Mouse (Mus musculus): ENCODE measurements around the gene Krt42.
"Not testable (repeated sequence)": the region's sequence is repeated elsewhere in the genome, so short reads cannot be mapped to it uniquely, and the experiment has no call there.

Gene Krt42

DNA sequence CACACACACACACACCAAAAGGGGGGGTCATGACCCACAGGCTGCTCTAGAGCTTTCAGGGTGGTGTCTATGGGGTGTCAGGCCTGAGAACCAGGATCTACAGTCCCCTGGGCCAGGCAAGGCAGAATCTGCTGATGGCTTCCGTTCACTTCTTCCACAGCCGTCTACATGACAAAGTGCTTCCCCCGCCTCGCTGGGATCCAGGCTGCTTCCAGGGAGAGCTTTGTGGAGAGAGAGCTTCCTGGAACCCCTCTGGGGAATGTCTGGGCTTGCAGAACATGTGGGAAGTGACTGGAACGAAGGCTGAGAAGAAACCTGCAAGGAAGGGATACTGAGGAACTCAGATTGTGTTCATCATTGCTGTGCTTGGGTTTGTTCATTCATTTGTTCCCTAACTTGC lies 9.1 kb upstream of the Krt42 start:
- DNase-seq (ENCODE audit: low spot score), result no peak

DNA sequence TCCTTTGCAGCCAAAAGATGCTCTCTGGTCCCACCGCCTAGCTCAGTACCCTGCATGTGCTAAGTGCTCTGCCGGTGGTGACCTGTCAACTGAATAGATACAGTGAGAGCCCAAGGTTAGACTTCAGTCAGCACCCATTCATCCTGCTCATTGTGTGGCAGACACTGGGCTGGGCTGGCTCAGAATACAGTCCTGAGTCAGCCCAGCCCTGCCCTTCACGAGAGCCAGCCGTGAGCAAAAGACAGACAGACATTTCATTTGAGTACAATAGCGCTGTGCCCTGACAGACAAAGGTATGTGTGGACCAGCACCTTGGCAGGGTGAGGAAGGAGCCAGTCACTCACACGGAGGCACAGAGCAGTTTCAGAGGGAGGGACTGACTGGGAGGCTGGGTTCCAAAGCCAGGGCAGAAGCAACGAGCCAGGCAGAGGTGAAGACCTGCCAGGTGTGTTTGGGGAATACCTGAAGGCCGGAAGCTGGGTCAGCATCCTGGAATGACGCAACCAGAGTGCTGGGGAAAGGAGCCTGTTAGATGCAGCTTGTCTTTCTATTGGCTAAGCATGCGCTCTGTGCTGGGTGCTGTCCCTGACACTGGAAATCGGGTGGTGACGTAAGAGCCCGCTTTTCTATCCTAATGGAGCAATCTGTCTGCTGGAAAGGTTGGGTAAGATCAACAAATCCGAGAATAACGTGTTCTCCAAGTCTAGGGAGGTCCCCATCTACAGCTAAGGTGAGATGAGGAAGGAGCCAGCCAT lies 8.2 kb upstream of the Krt42 start:
- DNase-seq (ENCODE audit: low spot score), result no peak

DNA sequence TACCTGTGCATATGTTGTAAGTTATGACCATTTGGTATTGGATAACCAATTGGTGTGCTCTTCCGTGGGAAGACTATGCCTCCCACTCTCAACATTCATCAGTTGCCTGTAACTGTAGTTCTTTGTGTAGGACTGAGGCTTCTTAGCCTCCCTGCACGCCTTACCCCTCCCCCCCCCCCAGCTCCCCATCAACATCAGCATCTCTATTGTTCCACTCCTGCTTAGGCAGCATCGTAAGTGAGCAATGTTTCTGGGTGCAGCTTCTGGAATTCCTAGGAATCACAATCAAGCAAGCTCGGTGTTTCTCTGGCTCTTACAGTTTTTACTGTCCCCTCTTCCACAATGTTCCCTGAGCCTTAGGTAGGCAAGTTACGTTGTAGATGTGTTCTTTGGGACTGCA lies 5.8 kb upstream of the Krt42 start:
- no peak for DNase-seq (ENCODE audit: low spot score)

DNA sequence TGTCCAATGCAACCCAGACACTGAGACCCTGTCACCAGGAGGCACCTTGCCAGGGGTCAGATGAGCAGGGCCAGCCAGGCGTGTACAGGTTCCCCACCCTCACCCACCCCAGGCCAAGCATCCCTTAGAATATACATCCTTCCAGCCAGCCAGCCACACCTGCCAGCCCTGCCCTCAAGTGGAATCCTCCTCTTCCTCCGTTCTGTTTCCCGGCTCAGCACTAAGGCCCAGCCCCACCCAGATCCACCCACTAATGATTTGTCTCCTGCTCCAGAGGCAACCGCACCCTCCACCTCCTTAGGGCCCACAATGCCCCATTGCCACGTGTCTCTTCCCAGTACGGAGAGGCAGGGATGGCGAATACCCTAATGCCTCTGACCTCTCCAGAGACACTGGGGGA lies 5.0 kb upstream of the Krt42 start:
- DNase-seq (ENCODE audit: low spot score), result no peak

DNA sequence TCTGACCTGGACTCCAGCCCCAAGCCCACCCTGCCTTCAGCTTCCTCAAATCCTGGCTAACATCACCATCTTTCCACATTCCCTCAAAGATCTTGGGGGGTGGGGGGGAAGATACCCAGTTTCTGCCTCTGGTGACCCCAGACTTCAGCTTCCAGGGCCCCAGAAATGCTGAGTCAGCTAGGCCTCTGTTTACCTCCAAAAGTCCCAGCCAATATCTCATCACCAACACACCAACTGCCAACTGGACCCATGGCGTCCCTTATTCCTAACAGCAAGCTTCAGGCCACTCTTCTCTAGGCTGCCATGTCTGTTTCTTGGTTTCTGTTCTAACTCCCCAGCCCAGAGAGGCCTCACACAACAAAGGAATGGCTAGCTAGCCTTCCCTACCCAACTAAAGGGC lies 2.2 kb upstream of the Krt42 start:
- DNase-seq (ENCODE audit: low spot score), result no peak

DNA sequence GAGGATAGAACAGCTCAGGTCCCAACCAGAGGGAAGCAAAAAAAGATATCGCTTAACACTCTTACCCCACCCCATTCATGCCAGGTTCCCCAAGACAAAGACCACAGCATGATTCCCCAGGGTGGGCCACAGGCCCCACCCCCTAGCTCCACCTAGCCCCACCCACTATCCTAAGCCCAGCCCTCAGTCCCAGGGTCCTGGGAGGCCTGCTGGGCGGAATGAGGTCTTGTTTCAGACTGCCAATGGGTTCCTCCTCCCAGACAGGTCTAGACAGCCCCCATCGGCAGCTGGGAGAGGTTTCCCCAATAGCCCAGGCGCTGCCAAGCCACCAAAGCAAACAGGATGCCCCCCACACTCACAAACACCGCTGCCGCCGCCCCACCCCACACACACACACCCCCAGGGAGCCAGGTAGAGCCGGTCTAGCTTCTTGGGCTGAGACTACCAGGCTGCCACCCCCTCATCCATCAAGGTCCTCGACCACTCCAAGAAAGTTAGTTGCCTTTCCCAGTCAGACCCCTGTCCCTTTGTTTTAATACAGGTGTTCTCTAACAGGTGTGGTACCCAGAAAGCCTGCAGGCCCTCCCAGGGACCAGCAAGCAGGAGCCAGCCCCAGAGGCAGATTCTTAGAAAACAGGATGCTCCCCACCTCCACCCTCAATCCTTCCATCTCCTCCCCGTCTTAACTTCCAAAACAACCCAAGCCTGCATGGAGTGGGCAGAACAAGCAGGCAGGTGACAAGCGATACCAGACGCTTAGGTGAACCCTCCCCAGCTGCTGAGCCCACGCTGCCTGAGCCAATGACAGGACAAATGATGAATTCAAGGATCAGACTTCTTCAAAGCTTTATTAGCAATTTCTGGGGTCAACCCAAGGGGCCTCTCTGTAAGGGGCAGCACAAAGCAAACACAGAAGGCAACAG lies 7.4 kb downstream of the Krt42 start:
- DNase-seq (ENCODE audit: low spot score), result no peak

DNA sequence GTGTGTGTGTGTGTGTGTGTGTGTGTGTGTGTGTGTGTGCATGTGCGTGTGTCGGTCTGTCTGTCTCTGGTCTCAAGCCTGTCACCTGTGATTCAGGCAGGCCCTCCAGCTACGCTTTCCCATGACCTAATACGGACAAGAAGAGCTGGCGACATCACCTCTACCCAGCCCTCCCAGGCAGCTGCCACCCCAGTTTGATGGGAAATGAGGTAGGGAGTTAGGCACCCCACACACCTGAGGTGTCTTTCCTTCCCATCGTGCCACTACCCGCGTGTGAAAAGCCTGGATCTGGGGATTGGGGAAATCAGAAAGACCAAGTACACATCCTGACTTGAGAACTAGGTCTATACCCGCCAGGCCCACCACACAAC lies 8.5 kb downstream of the Krt42 start:
- DNase-seq (ENCODE audit: low spot score), result no peak

DNA sequence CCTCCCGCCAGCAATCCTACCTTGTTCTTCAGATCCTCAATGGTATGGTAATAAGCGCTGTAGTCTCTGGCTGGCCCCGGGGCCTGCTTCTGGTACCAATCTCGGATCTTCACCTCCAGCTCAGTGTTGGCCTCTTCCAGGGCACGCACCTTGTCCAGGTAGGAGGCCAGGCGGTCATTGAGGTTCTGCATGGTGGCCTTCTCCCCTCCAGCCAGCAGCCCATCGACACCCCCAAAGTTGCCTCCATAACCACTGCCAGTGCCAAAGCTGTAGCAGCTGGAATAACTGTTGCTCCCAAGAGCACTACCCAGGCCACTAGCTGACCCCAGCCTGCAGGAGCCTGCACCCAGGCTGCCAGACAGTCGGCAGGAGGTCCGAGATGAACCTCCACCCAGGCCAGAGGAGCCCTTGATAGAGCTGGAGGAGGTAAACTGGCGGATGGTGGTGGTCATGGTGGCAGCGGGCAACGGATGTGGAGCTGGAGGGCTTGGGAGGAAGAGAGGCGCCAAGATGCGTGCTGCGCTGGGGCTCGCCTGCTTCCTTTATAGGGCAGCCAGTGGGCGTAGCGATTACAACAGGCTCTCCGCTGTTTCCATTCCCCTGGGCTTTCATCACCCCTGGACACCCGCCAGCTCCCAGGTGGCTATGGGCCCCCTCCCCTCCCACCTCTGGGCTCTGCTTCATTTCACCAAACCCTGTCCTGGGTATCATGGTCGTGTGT lies 9.0 kb downstream of the Krt42 start, which contains the start of gene Krt17:
Gene Krt17 (minus strand): TSS at position 516 of the 721 bp plus-strand sequence.
- no peak for DNase-seq (ENCODE audit: low spot score)

DNA sequence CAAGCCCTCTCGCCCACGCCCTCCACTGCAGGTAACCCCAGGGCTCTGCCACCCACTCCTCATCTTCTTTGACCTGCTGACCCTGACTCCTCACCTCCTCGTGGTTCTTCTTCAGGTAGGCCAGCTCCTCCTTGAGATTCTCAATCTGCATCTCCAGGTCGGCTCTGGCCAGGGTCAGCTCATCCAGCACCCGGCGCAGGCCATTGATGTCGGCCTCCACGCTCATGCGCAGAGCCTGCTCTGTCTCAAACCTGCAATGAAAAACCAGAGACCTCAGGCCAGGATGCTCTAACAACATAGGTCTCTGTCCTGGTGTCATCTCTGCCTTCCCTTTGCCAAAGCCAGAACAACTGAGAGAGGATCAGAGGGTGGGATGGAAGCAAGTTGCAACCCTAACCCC lies 10.6 kb downstream of the Krt42 start:
- no peak for DNase-seq (ENCODE audit: low spot score)

DNA sequence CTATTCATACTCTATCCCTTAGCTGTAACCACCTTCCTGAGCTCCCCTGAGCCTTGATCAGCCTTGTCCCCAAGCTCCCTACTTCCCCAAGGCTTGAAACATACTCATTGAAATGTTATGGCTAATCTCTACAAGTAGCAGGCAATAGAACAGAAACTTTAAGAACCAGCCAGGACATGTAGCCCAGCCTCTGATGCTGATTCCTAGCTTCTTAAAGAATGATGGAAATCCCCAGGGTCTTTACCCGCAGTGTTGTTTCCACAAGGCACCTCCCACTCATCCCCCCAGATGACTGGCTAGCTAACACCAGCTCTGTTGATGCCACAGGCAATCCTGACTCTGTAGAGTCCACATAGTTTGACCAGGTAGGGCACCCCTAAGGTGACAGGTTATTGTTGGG lies 11.7 kb downstream of the Krt42 start:
- no peak for DNase-seq (ENCODE audit: low spot score)

DNA sequence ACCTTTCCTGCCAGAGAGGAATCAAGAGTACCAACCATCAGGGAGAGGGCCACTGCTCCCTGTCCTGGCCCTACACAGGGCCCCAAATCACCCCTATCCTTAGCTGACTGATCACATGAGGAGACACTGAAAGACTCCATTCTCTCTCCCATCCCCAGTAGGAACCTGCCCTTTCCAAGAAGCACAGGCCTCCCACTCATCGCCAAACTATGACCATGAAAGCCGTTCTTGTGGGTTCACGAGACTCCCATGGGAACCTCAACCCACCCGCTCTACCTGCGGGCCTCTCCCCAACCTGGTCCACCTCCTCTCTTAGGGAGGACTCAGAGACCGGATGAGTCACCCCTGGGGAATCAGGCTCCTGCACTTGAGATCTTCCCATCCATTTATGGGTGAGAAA lies 14.2 kb downstream of the Krt42 start:
- DNase-seq (ENCODE audit: low spot score), result no peak

DNA sequence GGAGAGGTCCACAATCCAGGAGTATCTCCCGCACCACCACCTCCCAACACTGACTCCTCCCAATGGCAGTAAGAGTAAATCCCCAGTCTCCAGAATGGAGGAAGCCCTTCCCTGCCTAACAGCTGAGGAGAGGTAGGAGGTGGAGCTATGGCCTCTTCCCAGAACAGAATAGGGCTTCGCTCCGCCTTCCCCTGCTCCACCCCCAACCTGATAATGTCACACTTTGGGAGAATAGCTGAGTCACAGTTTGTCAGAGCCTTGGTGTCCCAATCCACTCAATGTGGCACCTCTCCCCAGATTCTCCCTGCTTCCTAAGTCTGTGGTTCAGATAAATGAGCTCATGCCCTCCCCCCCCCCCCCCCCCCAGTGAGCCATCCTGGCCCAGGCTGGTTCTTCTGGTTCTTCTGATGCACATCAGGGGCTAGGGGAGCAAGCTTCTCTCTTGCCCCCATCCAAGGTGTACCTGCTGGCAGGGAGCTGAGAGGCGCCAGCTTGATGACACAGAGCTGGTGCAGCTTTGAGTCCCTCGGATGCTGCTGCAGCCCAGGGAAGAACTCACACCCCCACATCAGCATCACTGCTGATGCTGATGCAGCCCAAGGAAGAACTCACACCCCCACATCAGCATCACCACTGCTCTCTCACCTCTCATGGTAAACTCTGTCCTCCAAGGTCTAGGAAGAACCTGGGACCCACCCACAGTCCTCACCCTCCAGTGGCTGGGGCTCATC lies 15.1 kb downstream of the Krt42 start:
- no peak for DNase-seq (ENCODE audit: low spot score)

DNA sequence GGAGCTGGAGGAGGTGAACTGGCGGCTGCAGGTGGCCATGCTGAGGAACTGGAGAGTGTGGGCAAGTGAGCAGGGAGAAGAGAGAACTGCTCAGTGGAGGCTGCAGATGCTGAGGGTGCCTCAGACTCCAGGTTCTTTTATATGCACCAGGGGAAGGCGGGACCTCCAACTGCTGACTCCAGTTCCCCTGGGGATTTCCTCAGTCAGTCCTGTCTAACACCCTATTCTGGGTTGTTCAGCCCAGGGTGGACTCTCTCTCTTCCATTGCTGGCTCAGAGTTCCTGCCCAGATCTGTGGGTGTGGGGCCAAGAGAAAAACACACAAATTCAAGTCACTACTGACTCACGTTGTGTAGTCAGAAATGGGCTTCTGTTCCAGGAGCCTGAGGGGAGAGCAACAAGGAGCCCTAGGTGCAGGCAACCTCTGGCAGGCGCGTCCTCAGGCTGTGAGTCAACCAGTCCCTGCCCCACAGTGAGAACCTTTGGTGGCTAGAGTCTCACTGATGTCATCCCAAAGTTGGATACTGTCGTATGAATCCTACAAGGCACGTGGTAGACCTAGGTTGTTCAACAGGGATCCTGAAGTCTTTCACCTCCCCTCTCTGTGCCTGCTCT lies 20.7 kb downstream of the Krt42 start, which contains the start of gene Krt16:
Gene Krt16 (minus strand): TSS at position 51 of the 614 bp plus-strand sequence.
- no peak for DNase-seq (ENCODE audit: low spot score)

DNA sequence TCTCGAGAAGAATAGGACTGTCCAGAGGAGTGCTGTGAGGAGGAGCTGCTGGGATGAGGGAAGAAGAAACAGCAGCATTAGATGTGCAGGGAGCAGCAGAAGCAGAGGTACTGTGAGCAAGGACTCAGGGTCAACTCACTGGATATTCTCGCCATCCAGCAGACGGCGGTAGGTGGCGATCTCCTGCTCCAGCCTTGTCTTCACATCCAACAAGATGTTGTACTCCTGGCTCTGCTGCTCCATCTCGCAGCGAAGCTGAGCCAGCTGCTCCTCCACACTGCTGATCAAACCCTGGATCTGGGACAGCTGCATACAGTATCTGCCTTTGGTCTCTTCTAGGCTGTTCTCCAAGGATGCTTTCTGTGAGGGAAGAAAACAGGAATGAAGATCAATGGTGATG lies 23.2 kb downstream of the Krt42 start:
- DNase-seq (ENCODE audit: low spot score), result not testable (repeated sequence)

DNA sequence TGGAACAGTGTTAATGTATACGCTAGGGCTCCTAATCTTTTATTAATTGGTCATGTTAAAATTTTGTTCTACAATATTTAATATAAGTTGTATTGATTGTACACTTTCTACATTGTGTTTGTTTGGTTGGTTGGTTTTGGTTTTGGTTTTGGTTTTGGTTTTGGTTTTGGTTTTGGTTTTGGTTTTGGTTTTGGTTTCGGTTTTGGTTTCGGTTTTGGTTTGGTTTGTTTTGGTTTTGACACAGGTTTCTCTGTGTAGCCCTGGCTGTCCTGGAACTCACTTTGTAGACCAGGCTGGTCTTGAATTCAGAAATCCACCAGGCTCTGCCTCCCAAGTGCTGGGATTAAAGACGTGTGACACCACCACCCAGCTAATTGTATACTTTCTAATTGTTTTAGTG lies 29.4 kb downstream of the Krt42 start:
- DNase-seq (ENCODE audit: low spot score), result not testable (repeated sequence)

DNA sequence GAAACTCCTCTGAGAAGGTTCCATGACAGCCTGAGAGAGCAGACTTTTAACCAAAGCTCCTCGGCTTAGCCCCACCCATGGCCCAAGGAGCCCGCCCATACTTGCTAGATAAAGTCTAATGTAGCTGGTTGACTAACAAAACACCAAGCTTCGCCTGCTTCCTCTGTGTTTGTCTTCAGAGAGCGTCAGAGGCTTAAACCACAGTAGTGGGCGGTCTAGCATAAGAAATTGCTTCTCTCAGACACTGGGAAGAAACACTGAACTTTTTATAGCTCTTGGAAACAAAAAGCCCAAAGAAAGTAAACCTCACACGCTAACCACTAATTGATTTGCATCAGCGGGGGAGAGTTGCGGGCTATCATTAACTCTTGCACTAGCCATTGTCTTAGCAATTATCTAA lies 47.9 kb downstream of the Krt42 start:
- no peak for DNase-seq (ENCODE audit: low spot score)

DNA sequence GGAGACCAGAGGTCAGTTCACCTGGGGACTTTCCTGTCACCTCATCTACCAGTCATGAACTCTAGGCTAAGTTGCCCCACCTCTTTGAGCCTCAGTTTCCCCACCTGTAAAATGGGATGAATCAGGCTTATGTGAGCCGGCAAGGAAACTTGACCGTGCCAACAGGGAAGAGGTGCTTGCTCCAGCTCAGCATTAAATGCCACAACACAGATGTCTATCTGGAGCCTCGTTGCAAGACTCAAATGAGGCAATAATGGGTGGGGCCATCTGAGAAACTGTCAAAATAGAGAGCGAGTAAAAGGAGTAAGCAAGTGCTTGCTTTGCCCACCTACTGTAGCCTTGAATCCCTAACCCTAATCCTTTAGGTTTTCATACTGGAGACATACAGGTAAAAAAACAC lies 50.4 kb downstream of the Krt42 start:
- DNase-seq (ENCODE audit: low spot score), result no peak
